Mouse (Mus musculus) kidney, postnatal 10 days (tissue): Measurements from ENCODE around the gene Gm5565.
"Not testable (repeated sequence)": the region's sequence is repeated elsewhere in the genome, so short reads cannot be mapped to it uniquely, and the experiment has no call there.

Experiments
- DNase-seq: peaks from one replicate; pipeline ENCODE4 v3.0.0; 2021; ENCODE audit warnings: mixed read lengths

The Gm5565 gene

GRCm38 (mm10) chr5:146160439-146160838 lies at the start of gene Gm5565:
TSS of gene Gm5565 (minus strand) at chr5:146160539.
- not testable (repeated sequence) for DNase-seq

GRCm38 (mm10) chr5:146205537-146205936 lies 45.2 kb upstream of the Gm5565 start:
- peak; percentile 66 for DNase-seq

- no peak for DNase-seq
Observed at GRCm38 (mm10) chr5:146203921-146204320, 43.6 kb upstream of the Gm5565 start.

GRCm38 (mm10) chr5:146200580-146200979 lies 40.2 kb upstream of the Gm5565 start:
- no peak for DNase-seq

GRCm38 (mm10) chr5:146199540-146199939 lies 39.2 kb upstream of the Gm5565 start:
- no peak for DNase-seq

- DNase-seq: peak; percentile 29
Observed at GRCm38 (mm10) chr5:146199073-146199472, 38.7 kb upstream of the Gm5565 start.

- no peak for DNase-seq
Observed at GRCm38 (mm10) chr5:146193360-146193759, 33.0 kb upstream of the Gm5565 start.

GRCm38 (mm10) chr5:146190501-146191269 lies 30.3 kb upstream of the Gm5565 start:
- no peak for DNase-seq

GRCm38 (mm10) chr5:146190093-146190492 lies 29.8 kb upstream of the Gm5565 start:
- no peak for DNase-seq

- no peak for DNase-seq
Observed at GRCm38 (mm10) chr5:146188712-146189111, 28.4 kb upstream of the Gm5565 start.

GRCm38 (mm10) chr5:146188144-146188543 lies 27.8 kb upstream of the Gm5565 start:
- peak; percentile 26 for DNase-seq

- DNase-seq: peak; percentile 80
Observed at GRCm38 (mm10) chr5:146187441-146187840, 27.1 kb upstream of the Gm5565 start.

- DNase-seq: not testable (repeated sequence)
Observed at GRCm38 (mm10) chr5:146185204-146185603, 24.9 kb upstream of the Gm5565 start, which contains the start of gene 1700001J03Rik. TSS of gene 1700001J03Rik (minus strand) at chr5:146185304.

GRCm38 (mm10) chr5:146172744-146173143 lies 12.4 kb upstream of the Gm5565 start:
- peak; percentile 57 for DNase-seq

GRCm38 (mm10) chr5:146170621-146171020 lies 10.3 kb upstream of the Gm5565 start, which contains the start of gene Gm6309:
TSS of gene Gm6309 (minus strand) at chr5:146170721.
- not testable (repeated sequence) for DNase-seq

- DNase-seq: not testable (repeated sequence)
Observed at GRCm38 (mm10) chr5:146158326-146158725, 2.0 kb downstream of the Gm5565 start.

GRCm38 (mm10) chr5:146150454-146150853 lies 9.9 kb downstream of the Gm5565 start:
- no peak for DNase-seq

GRCm38 (mm10) chr5:146147903-146148302 lies 12.4 kb downstream of the Gm5565 start:
- no peak for DNase-seq
